Mouse (Mus musculus): ENCODE results near the gene Pm20d1. TPM values are rescaled to one million over a fixed set of nuclear protein-coding genes. Genes with fewer than 3 reads are reported as not detected.

Pm20d1 gene
- total and polyA plus RNA-seq, 3 experiments, result 0.17 to 0.53 (median 0.21) TPM

DNA sequence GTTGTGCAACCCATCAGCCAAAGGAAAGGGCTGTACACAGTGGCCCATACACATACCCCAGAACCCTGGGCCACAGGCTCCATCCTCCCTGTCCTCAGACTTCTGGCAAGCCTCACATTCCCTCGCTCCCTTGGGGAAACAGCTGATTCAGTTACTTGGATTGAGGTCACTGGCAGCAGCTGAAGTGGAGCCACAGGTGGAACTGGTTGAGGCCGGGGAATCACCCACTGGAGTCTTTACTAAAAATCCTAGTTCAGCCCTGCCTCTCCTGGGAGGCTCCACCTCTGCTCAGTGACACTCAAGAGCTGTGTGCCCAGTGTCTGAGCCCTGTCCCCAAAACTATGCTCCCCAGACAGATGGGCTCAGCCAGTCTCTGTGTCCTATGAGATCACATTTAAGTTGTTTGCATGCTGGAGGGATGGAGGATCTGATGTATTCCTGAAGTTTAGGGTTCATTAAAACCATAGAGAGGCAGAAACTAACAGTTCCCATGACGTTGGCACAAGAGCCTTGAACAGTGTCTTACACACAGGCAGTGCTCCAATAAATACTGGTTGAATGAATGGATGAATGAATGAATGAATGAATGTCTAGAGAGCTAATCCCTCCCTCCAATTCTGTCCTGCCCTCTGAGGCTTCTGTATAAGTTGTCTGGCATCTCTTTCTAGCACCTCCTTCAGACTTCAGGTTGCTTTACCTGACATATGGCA, 45.8 kb upstream of the Pm20d1 start:
- dilution Hi-C loops (cut with MboI; ENCODE audit: extremely low pct_ligation_motif_present, extremely low pct_unique_long_range_greater_than_20kb, low sequenced_read_pairs), result no loop called here

DNA sequence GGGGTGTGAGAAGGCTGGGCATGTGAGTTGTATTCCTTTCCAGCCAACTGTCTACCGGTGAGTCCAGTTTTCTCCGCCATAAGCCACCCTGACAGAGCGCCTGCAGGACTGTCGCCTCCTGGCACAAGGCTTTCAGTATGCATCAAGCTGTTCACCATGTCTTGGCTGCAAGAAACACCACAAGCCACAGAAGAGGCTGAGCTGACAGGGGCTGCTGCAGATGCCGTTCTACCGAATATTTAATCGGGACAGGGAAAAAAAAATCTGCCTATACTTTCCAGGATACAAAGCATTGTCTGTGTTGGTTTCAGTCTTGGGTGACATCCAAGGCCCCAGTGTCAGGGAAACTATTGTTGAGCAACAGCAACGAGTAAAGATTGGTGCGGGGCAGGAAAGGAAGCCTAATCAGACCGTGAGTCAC, 45.3 kb upstream of the Pm20d1 start:
- peaks cover 2% of the 10 kb centered on the region for H3K27me3 ChIP-seq (replicated peaks)
- TF ChIP-seq JUN (IDR thresholded peaks at IDR 0.05; ENCODE audit: insufficient read depth, low read depth, low read length) (no peak), POLR2A (IDR thresholded peaks at IDR 0.05; ENCODE audit: low read depth, low read length) (no peak), EP300 (IDR thresholded peaks at IDR 0.05; ENCODE audit: low read length) (no peak), UBTF (IDR thresholded peaks at IDR 0.05; ENCODE audit: low read depth, low read length) (no peak), TBP (conservative IDR thresholded peaks at IDR 0.05; ENCODE audit: low read depth, low read length) (no peak), IRF4 (IDR thresholded peaks at IDR 0.05; ENCODE audit: low read depth, low read length) (no peak), SIN3A (IDR thresholded peaks at IDR 0.05; ENCODE audit: low read length) (no peak), JUND (conservative IDR thresholded peaks at IDR 0.05; ENCODE audit: low read depth, low read length) (no peak), CTCF (conservative IDR thresholded peaks at IDR 0.05 in 1 of 2, IDR thresholded peaks at IDR 0.05 in 1 of 2; ENCODE audit: low read depth in 2 of 2, low read length in 2 of 2) (no peak), CHD2 (IDR thresholded peaks at IDR 0.05; ENCODE audit: low read length) (no peak), MXI1 (IDR thresholded peaks at IDR 0.05; ENCODE audit: low read depth, low read length) (no peak), RCOR1 (conservative IDR thresholded peaks at IDR 0.05; ENCODE audit: low read depth, low read length) (no peak), USF2 (conservative IDR thresholded peaks at IDR 0.05; ENCODE audit: low read depth, low read length) (no peak), NELFE (IDR thresholded peaks at IDR 0.05; ENCODE audit: low read depth, low read length) (no peak), MAZ (IDR thresholded peaks at IDR 0.05; ENCODE audit: low read depth, low read length) (no peak), CHD1 (IDR thresholded peaks at IDR 0.05; ENCODE audit: low read depth, low read length) (no peak), ZKSCAN1 (IDR thresholded peaks at IDR 0.05; ENCODE audit: borderline replicate concordance, low read depth, low read length) (no peak), MAFK (IDR thresholded peaks at IDR 0.05; ENCODE audit: insufficient replicate concordance, low read length) (no peak)
- dilution Hi-C loops (cut with MboI; ENCODE audit: extremely low pct_ligation_motif_present, extremely low pct_unique_long_range_greater_than_20kb, low sequenced_read_pairs), result no loop called here

More for the DNA sequence above, 45.8 kb upstream of the Pm20d1 start:
- no peaks in the 10 kb centered on the region for H3K9me3 ChIP-seq (replicated peaks; ENCODE audit: low read length)
- no peak overlapping the region for H3K4me3 ChIP-seq (replicated peaks in 1 of 3; ENCODE audit: low read depth in 2 of 3, low read length in 2 of 3, poor library complexity in 1 of 3)
- H3K4me2 ChIP-seq (ENCODE audit: insufficient read depth, low read depth, poor library complexity, severe bottlenecking), result no peak overlapping the region
- in situ Hi-C loops (cut with MboI; ENCODE audit: low pct_ligation_motif_present, low pct_unique_long_range_greater_than_20kb, low sequenced_read_pairs), result no loop called here
- no peak for DNase-seq (ENCODE audit: extremely low read depth)
- H3K27ac ChIP-seq (ENCODE audit: insufficient read depth, low read depth), result no peak overlapping the region
- peaks cover 2% of the 10 kb centered on the region for H3K27me3 ChIP-seq (replicated peaks)
- H3K4me1 ChIP-seq (ENCODE audit: control insufficient read depth in 1 of 2, insufficient read depth in 2 of 2), result peaks cover 7 to 74% of the 10 kb centered on the region in 2 experiments
- no peaks in the 10 kb centered on the region for H3K79me2 ChIP-seq (replicated peaks; ENCODE audit: control insufficient read depth, extremely low read depth, insufficient read depth, poor library complexity, severe bottlenecking)
- TF ChIP-seq ZNF384 (IDR thresholded peaks at IDR 0.05; ENCODE audit: low read depth, low read length), result no peak
- TF ChIP-seq MYC (IDR thresholded peaks at IDR 0.05; ENCODE audit: low read depth, low read length), result no peak
- no peak for TF ChIP-seq MAX (IDR thresholded peaks at IDR 0.05; ENCODE audit: low read length)
- TF ChIP-seq KAT2A (IDR thresholded peaks at IDR 0.05; ENCODE audit: insufficient replicate concordance, low read length), result no peak
- TF ChIP-seq ZC3H11A (IDR thresholded peaks at IDR 0.05; ENCODE audit: low read depth, low read length), result no peak
- no peak for TF ChIP-seq USF1 (IDR thresholded peaks at IDR 0.05; ENCODE audit: low read depth, low read length)
- no peak for TF ChIP-seq JUND (conservative IDR thresholded peaks at IDR 0.05; ENCODE audit: low read depth, low read length)
- TF ChIP-seq POLR2A (IDR thresholded peaks at IDR 0.05; ENCODE audit: low read depth, low read length), result no peak
- TF ChIP-seq SMC3 (IDR thresholded peaks at IDR 0.05; ENCODE audit: low read depth, low read length), result no peak
- no peak for TF ChIP-seq ETS1 (conservative IDR thresholded peaks at IDR 0.05; ENCODE audit: low read depth, low read length)
- TF ChIP-seq POLR2AphosphoS2 (IDR thresholded peaks at IDR 0.05; ENCODE audit: low read depth, low read length), result no peak
- TF ChIP-seq E2F4 (IDR thresholded peaks at IDR 0.05; ENCODE audit: insufficient replicate concordance, low read depth, low read length), result no peak
- TF ChIP-seq CTCF (conservative IDR thresholded peaks at IDR 0.05 in 1 of 2, IDR thresholded peaks at IDR 0.05 in 1 of 2; ENCODE audit: low read depth in 2 of 2, low read length in 2 of 2), result no peak
- no peak for TF ChIP-seq JUN (IDR thresholded peaks at IDR 0.05; ENCODE audit: insufficient read depth, low read depth, low read length)
- TF ChIP-seq GABPA (IDR thresholded peaks at IDR 0.05; ENCODE audit: insufficient replicate concordance, low read depth, low read length), result no peak
- TF ChIP-seq HCFC1 (IDR thresholded peaks at IDR 0.05; ENCODE audit: low read depth, low read length), result no peak
- no peak for TF ChIP-seq UBTF (IDR thresholded peaks at IDR 0.05; ENCODE audit: low read depth, low read length)
- no peak for TF ChIP-seq MXI1 (IDR thresholded peaks at IDR 0.05; ENCODE audit: low read depth, low read length)
- TF ChIP-seq NELFE (IDR thresholded peaks at IDR 0.05; ENCODE audit: low read depth, low read length), result no peak
- no peak for TF ChIP-seq NRF1 (IDR thresholded peaks at IDR 0.05; ENCODE audit: low read depth, low read length)
- no peak overlapping the region for H3K9ac ChIP-seq (ENCODE audit: insufficient read depth, low read depth)
- no peaks in the 10 kb centered on the region for H3K36me3 ChIP-seq (replicated peaks in 1 of 2; ENCODE audit: control insufficient read depth in 1 of 2, insufficient read depth in 1 of 2, low read length in 1 of 2)

More for the DNA sequence above, 45.3 kb upstream of the Pm20d1 start:
- in situ Hi-C loops (cut with MboI; ENCODE audit: low pct_ligation_motif_present, low pct_unique_long_range_greater_than_20kb, low sequenced_read_pairs), result no loop called here
- Histone ChIP-seq H3K4me2 (ENCODE audit: insufficient read depth, low read depth, poor library complexity, severe bottlenecking) (no peak overlapping the region), H3K27ac (ENCODE audit: insufficient read depth, low read depth) (no peak overlapping the region), H3K4me3 (replicated peaks in 1 of 3; ENCODE audit: low read depth in 2 of 3, low read length in 2 of 3, poor library complexity in 1 of 3) (no peak overlapping the region), H3K9ac (ENCODE audit: insufficient read depth, low read depth) (no peak overlapping the region), H3K4me1 (ENCODE audit: control insufficient read depth in 1 of 2, insufficient read depth in 2 of 2) (peaks cover 7 to 68% of the 10 kb centered on the region in 2 experiments; a peak in 3 of 4 replicates), H3K79me2 (replicated peaks; ENCODE audit: control insufficient read depth, extremely low read depth, insufficient read depth, poor library complexity, severe bottlenecking) (no peaks in the 10 kb centered on the region), H3K9me3 (replicated peaks; ENCODE audit: low read length) (no peaks in the 10 kb centered on the region), H3K36me3 (replicated peaks in 1 of 2; ENCODE audit: control insufficient read depth in 1 of 2, insufficient read depth in 1 of 2, low read length in 1 of 2) (no peaks in the 10 kb centered on the region)
- DNase-seq (ENCODE audit: extremely low read depth), result no peak
